Mouse (Mus musculus) kidney, adult 11 months (tissue): ENCODE data around the gene Olfr667.
"Not testable (repeated sequence)": the region's sequence is repeated elsewhere in the genome, so short reads cannot be mapped to it uniquely, and the experiment has no call there.

Source experiments
- DNase-seq: peaks from one replicate; pipeline ENCODE4 v3.0.0; 2022

Gene Olfr667

GRCm38 (mm10) chr7:104921382-104921781, at the start of gene Olfr667:
Olfr667 (minus strand) TSS chr7:104921482.
- DNase-seq = no peak

- no peak for DNase-seq
Measured at GRCm38 (mm10) chr7:104962520-104962919, 41.2 kb upstream of the Olfr667 start, which contains the start of gene Olfr670. Olfr670 (minus strand) TSS chr7:104962620.

- not testable (repeated sequence) for DNase-seq
Measured at GRCm38 (mm10) chr7:104950234-104950633, 29.0 kb upstream of the Olfr667 start.

- DNase-seq = no peak
Measured at GRCm38 (mm10) chr7:104933940-104934339, 12.7 kb upstream of the Olfr667 start, which contains the start of gene Olfr669. Olfr669 (plus strand) TSS chr7:104934240.

- no peak for DNase-seq
Measured at GRCm38 (mm10) chr7:104927957-104928356, 6.7 kb upstream of the Olfr667 start, which contains the start of gene Olfr668. Olfr668 (minus strand) TSS chr7:104928057.

GRCm38 (mm10) chr7:104895852-104896251, 25.4 kb downstream of the Olfr667 start, which contains the start of gene Olfr666:
Olfr666 (minus strand) TSS chr7:104895952.
- no peak for DNase-seq

GRCm38 (mm10) chr7:104877731-104878130, 43.6 kb downstream of the Olfr667 start, which contains the start of gene Olfr665:
Olfr665 (plus strand) TSS chr7:104878031.
- no peak for DNase-seq
